Mouse (Mus musculus): Measurements from ENCODE around the gene Crispld2.
A peak's percentile ranks its signal among the peaks of the same experiment; 100 is the strongest.

Crispld2 gene

DNA sequence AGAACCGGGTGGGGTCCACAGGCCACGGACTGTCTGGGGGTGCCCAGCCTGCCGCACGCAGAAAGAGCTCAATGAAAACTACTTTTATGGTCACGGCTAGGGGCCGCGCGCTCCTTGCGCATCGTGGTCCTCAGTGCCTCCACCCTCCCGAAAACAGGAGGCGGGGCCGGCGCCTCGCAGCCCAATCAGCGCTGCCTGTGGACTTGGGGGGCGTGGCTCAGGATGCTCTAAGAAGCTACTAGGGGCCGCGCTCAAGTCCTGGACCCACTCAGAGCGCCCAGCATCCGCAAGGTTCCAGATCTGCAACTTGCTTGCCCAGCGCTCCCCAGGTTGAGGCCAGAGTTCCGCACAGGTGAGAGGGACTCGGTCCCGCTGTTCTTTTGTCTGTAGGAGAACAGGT is at the start of gene Crispld2:
TSS of gene Crispld2 (plus strand) at position 190 of the 400 bp plus-strand sequence.
- DNase-seq, result peak; percentile 20 to 27

- DNase-seq, result no peak
Measured at GRCm38 (mm10) chr8:119943616-119944015, 48.6 kb upstream of the Crispld2 start.

- DNase-seq, result peak in 1 of 2 experiments; percentile 62
Measured at GRCm38 (mm10) chr8:119944096-119944811, 48.0 kb upstream of the Crispld2 start.

DNA sequence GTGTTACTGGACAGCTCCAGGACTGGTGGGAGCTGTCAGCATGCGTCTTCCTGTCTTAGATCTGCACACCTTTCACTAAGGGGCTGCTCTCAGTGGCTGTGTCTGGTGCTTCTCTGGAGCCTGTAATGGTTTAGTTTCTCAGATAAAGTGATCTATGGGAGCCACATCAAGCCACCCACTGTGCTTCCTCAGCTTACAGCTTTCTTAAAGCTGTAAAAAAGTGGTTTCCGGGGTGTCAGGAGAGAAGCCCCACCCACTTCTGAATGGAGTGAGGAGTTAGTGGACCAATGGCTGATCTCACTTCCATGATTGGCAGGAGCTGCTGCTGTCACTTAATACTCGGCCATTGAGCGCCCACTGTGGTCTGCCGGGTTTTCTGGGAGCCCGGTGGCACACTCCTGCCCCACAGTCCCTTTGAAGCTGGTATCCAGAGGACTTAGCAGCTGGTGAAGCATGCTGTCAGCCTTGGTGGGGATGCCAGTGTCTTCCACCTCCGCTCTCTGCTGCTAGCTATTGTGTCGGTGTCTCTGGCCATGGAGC is 45.8 kb upstream of the Crispld2 start:
- DNase-seq, result no peak

GRCm38 (mm10) chr8:119947653-119948052 is 44.6 kb upstream of the Crispld2 start:
- no peak for DNase-seq

DNA sequence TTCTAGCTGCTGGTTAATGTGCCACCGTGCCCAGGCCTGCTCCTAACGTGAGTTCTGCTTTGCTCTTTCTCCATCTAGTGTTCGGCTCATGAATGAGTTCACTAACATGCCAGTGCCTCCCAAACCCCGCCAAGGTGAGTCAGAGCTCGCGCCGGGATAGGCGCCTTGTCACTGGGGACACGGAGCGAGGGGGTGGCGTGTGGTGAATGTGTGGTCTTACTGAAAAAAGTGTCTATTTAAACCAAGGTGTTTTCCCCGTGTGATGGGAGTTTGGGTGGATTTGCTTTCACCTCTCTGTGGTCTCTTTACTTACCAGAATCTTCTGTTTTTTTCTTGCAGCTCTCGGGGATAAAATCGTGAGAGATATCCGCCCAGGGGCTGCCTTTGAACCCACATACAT is 43.9 kb upstream of the Crispld2 start:
- no peak for DNase-seq

GRCm38 (mm10) chr8:119952282-119952681 is 40.0 kb upstream of the Crispld2 start:
- no peak for DNase-seq

GRCm38 (mm10) chr8:119952747-119953146 is 39.5 kb upstream of the Crispld2 start:
- no peak for DNase-seq

- no peak for DNase-seq
Measured at GRCm38 (mm10) chr8:119955333-119955732, 36.9 kb upstream of the Crispld2 start.

GRCm38 (mm10) chr8:119958076-119958475 is 34.2 kb upstream of the Crispld2 start:
- DNase-seq, result no peak

GRCm38 (mm10) chr8:119960531-119961104 is 31.6 kb upstream of the Crispld2 start:
- no peak for DNase-seq

- no peak for DNase-seq
Measured at GRCm38 (mm10) chr8:119964859-119965258, 27.4 kb upstream of the Crispld2 start.

- no peak for DNase-seq
Measured at GRCm38 (mm10) chr8:119967435-119967834, 24.8 kb upstream of the Crispld2 start.

GRCm38 (mm10) chr8:119970169-119970568 is 22.1 kb upstream of the Crispld2 start:
- DNase-seq, result no peak

- DNase-seq, result no peak
Measured at GRCm38 (mm10) chr8:119972558-119972957, 19.7 kb upstream of the Crispld2 start.

DNA sequence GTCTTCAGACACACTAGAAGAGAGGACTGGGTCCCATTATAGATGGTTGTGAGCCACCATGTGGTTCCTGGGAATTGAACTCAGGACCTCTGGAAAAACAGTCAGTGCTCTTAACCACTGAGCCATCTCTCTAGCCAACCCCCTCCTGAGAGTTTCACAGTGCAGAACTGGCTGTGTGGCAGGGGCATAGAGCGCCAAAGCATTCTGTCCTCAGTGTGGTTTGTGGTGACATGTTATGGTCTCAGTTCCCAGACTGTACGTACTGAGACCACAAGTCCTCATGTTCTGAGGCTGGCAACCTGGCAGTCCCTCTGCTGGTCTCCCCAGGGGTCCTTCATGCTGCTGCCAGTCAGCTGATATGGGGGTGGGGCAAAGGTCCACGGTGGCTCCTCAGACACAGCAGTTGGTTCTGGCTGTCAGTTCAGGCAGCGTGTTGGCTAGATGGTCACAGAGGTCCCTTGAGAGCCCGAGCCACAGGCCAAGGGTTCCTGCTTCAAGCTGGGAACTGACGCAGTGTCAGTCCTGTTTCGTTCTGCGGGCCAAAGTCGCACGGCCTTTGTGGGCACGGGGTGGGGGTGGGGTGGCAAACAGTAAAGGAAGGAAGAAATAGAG is 13.4 kb upstream of the Crispld2 start:
- no peak for DNase-seq

GRCm38 (mm10) chr8:119981253-119981652 is 11.0 kb upstream of the Crispld2 start:
- DNase-seq, result no peak

- peak in 1 of 2 experiments; percentile 19 for DNase-seq
Measured at GRCm38 (mm10) chr8:119984085-119984484, 8.2 kb upstream of the Crispld2 start.

DNA sequence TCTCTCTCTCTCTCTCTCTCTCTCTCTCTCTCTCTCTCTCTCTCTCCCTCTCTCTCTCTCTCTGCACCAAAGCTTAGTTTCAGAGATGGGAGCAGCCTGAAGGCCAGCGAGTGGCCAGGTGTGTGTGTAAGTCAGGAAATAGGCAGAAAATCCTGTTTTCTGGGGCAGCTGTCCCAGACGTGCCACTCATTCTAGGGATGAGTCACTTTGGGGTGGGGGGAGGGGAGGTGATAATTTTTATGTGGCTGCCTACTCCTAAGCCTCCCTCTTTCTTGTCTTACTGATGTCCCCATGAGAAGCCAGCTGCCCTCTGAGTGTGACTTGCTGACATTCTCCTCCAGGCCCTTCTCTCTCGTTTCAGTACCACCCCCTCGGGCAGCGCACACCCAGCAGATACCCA is 6.1 kb upstream of the Crispld2 start:
- DNase-seq, result no peak

- DNase-seq, result no peak
Measured at GRCm38 (mm10) chr8:119988087-119988486, 4.2 kb upstream of the Crispld2 start.

DNA sequence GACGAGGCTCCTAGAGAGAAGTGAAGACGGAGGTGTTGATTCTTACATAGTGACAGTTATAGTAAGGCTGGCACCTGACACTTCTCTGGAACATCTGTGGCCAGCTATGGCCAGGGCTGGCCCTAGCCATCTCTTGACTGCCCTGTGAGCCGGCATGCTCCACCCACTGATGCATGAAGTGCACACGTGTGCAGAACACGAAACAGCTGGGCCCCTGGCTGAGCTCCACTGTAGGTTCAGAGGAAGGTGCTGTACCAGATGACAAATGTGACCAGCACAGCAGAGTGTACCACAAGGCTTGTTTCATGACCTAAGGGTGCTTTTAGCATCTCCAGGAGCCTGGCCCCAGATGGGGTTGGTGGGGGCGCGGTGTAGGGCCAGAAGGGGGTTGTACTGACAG is 1.9 kb downstream of the Crispld2 start:
- DNase-seq, result no peak

DNA sequence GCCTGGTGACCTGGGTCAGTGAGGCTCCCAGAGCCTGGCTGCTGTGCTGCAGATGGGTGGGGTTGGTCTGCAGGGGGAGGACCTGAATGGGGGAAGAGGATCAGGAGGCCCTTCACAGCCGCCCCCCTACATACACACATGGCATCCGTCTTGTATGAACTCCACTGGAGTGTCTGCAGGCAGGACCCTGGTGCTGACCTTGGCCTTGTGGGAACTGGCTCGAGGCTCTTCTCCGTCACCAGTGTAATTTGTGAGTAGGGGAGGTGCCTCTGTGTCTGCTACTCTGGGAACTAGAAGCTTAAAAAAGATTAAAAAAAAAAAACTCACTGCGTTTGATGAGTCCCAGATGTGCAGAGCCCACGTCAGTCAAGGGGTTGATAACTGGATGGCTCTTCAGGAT is 2.3 kb downstream of the Crispld2 start:
- DNase-seq, result no peak

- no peak for DNase-seq
Measured at GRCm38 (mm10) chr8:119997266-119997665, 5.0 kb downstream of the Crispld2 start.

DNA sequence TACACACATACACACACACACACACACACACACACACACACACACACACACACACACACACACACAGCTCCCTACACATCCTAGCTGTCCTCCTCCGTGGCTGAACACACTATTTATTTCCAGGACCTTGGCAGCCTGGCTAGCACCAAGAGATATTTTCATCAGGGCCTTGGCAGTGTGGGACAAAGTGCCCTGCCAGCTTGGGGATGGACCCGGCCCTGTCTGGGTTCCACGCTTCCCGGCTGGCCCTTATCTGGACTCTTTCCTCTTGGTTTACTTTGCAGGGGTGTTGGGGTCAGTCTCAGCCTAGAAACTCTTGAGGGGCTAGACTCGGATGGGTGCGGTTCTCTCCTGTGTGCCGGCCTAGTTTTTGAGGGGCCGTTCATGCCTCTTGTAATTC is 8.2 kb downstream of the Crispld2 start:
- DNase-seq, result no peak

Data from spleen, adult 18-20 months (tissue).